Mouse (Mus musculus) liver, embryonic 15.5 days (tissue): ENCODE data around the gene Dclre1a. TPM values are rescaled to one million over a fixed set of nuclear protein-coding genes. Genes with fewer than 3 reads are reported as not detected.

ENCODE experiments used
- ATAC-seq: fragments of 200-750 bp; cut with Nextera tagmentation; 2 replicates; pipeline ENCODE4 v1.8.0; 2017; ENCODE audit warnings: moderate number of reproducible peaks, mild to moderate bottlenecking, moderate library complexity; ENCODE audit not compliant: insufficient read depth
- H3K27ac ChIP-seq: fragments of 300-500 bp; sonication (generic); replicated peaks from 2 replicates; pipeline ENCODE4 v1.5.1; 2015; ENCODE audit warnings: mild to moderate bottlenecking, inconsistent platforms
- H3K27me3 ChIP-seq: fragments of 300-500 bp; sonication (generic); 2 replicates; pipeline ENCODE4 v1.6.1; 2015; ENCODE audit warnings: mild to moderate bottlenecking, inconsistent platforms
- H3K36me3 ChIP-seq: fragments of 300-500 bp; sonication (generic); replicated peaks from 2 replicates; pipeline ENCODE4 v1.6.1; 2015; ENCODE audit warnings: moderate library complexity, mild to moderate bottlenecking, inconsistent platforms
- H3K4me1 ChIP-seq: fragments of 300-500 bp; sonication (generic); replicated peaks from 2 replicates; pipeline ENCODE4 v1.6.1; 2015; ENCODE audit warnings: inconsistent platforms
- H3K4me2 ChIP-seq: fragments of 300-500 bp; sonication (generic); 2 replicates; pipeline ENCODE4 v1.6.1; 2015; ENCODE audit warnings: moderate library complexity, mild to moderate bottlenecking, inconsistent platforms
- H3K4me3 ChIP-seq: fragments of 300-500 bp; sonication (generic); replicated peaks from 2 replicates; pipeline ENCODE4 v1.5.1; 2015; ENCODE audit warnings: mild to moderate bottlenecking, inconsistent platforms
- H3K9ac ChIP-seq: fragments of 300-500 bp; sonication (generic); 2 replicates; pipeline ENCODE4 v1.6.1; 2015; ENCODE audit warnings: moderate library complexity, mild to moderate bottlenecking, inconsistent platforms
- H3K9me3 ChIP-seq: fragments of 300-500 bp; sonication (generic); replicated peaks from 2 replicates; pipeline ENCODE4 v1.6.1; 2016; ENCODE audit warnings: inconsistent platforms
- WGBS: fragments of 180-500 bp; shearing (Covaris S2); methylation state at CpG from one replicate; pipeline ENCODE4 v1.1.7; 2015; ENCODE audit warnings: mixed read lengths; ENCODE audit not compliant: insufficient replicate concordance; 5-methylcytosine and 5-hydroxymethylcytosine counted together
- polyA plus RNA-seq: library from polyadenylated mRNA; unstranded; fragments of >200 nt; fragmentation: Nextera tagmentation; extraction: Ambion mirVana; gene quantifications from 2 replicates; pipeline ENCODE4 v1.2.1, GENCODE M21; 2015

Gene Dclre1a
- polyA plus RNA-seq, 1 experiment from 2014 or later, result 16.1 TPM

DNA sequence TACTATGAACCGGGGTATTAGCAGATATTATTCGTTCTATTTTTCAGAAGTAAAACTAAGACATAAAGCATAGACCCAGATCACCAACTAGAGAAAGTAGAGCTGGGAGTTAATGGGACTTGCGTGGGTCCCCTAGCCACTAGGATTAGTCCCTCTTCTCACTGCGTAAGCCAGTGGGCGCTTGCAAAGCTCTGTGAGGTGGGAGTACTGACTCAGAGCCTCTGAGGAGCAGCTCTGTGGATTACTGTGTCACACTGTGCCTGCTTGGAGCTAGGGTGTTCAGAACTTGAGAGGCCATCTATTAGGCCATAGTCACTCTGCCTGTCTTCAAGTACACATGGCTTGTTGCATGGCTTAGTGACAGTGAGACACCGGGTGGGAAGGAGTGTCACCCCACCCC lies 25.2 kb upstream of the Dclre1a start:
- H3K27me3 ChIP-seq, result no peaks in the 10 kb centered on the region
- ATAC-seq, result no peak
- H3K4me1 ChIP-seq, result peaks cover 3% of the 10 kb centered on the region; the same call in 1 of the 2 replicates
- H3K9me3 ChIP-seq, result no peaks in the 10 kb centered on the region
- peaks cover 47% of the 10 kb centered on the region for H3K36me3 ChIP-seq
- no peak overlapping the region for H3K4me3 ChIP-seq
- H3K27ac ChIP-seq, result no peak overlapping the region
- WGBS, result 89% methylated on average over 6 of the region's 6 CpGs
- H3K9ac ChIP-seq, result no peak overlapping the region
- H3K4me2 ChIP-seq, result no peak overlapping the region

DNA sequence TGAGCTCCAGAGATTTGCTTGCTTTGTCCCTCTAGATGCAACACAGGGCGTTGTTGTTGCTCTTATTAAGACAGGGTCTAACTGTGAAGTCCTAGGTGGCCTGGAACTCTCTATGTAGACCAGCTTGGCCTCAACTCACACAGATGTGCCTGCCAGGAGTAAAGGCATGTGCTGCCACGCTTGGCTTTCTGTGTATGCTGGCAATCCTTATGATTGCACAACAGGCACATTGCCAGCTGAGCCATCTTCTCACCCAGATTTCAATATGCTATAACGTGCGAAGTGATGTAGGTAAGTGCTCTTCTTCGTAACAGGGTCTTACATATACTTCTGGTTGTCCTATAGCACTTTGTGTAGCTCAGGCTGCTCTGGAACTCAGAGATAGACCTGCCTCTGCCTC lies 23.9 kb upstream of the Dclre1a start:
- H3K4me3 ChIP-seq, result no peak overlapping the region
- WGBS, result 86% methylated on average over 5 of the region's 5 CpGs

DNA sequence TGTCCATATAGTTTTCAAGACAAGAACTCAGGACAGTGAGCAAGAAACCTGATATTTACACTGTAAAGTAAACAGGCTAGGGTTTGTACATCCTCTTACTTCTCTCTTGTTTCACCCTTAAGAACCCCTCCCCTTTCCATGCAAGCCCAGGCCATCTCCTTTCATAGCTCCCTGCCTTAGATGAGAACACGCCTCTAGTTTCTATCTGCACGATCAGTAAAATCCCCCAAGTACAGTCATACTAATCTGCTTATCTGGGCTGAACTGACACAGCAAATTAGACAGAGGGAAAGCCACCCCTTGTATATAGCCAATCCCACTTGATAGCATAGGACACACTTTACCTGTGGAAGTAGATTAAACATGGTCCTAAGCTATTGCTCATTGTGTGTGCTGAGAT lies 23.2 kb upstream of the Dclre1a start:
- Histone ChIP-seq H3K4me2 (no peak overlapping the region), H3K27ac (no peak overlapping the region), H3K27me3 (no peaks in the 10 kb centered on the region), H3K4me3 (no peak overlapping the region), H3K9me3 (no peaks in the 10 kb centered on the region), H3K4me1 (peaks cover 14% of the 10 kb centered on the region), H3K9ac (no peak overlapping the region), H3K36me3 (peaks cover 42% of the 10 kb centered on the region)
- no peak for ATAC-seq
- whole genome bisulfite sequencing, result 38% methylated on average over 2 of the region's 2 CpGs

More for the DNA sequence above, 23.9 kb upstream of the Dclre1a start:
- Histone ChIP-seq H3K27me3 (no peaks in the 10 kb centered on the region), H3K27ac (no peak overlapping the region), H3K36me3 (peaks cover 42% of the 10 kb centered on the region), H3K9me3 (no peaks in the 10 kb centered on the region), H3K9ac (no peak overlapping the region), H3K4me1 (peaks cover 8% of the 10 kb centered on the region), H3K4me2 (no peak overlapping the region)
- no peak for ATAC-seq

DNA sequence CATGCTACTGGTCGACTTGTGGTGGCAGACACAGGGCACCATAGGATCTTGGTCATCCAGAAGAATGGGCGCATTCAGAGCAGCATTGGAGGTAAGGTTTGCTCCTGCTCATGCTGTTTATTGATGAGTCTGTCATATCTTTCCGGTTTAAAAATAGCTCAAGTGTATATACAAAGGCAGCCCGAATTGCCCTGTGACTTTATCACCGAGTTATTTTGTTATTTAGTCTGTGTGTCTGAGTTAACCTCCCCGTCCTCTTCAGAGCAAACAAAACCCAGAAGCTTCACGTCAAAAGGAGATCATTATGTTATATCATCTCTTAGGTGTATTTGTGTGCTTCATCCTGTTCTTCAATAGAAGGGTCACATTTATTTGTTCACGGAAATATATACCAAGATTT lies 22.8 kb upstream of the Dclre1a start:
- no peak overlapping the region for H3K27ac ChIP-seq
- no peak overlapping the region for H3K4me3 ChIP-seq
- H3K9ac ChIP-seq, result no peak overlapping the region
- peaks cover 18% of the 10 kb centered on the region for H3K4me1 ChIP-seq
- H3K36me3 ChIP-seq, result peaks cover 37% of the 10 kb centered on the region
- H3K9me3 ChIP-seq, result no peaks in the 10 kb centered on the region
- ATAC-seq, result no peak
- 71% methylated on average over 8 of the region's 8 CpGs for WGBS
- H3K4me2 ChIP-seq, result no peak overlapping the region
- H3K27me3 ChIP-seq, result no peaks in the 10 kb centered on the region

DNA sequence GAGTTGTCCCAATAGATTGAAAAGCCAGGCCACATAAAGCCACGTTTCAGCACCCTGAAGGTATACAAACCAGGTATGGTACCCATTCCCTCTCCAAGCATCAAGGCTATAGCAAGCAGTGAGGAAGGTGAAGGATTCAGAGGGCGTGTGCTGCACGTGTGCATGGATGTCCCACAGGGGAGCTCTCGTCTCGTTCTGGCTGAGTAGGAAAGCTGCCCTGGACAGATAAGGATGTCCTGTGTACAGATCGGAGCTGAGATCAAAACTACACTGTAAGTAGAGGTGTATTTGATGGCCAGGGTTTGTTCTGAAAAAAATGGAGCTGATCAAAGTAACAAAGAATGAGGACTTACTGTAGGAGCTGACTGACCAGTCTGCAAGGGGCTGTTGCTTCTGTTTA lies 18.9 kb upstream of the Dclre1a start:
- WGBS, result 35% methylated on average over 6 of the region's 6 CpGs
- Histone ChIP-seq H3K27me3 (no peaks in the 10 kb centered on the region), H3K9ac (no peak overlapping the region), H3K9me3 (no peaks in the 10 kb centered on the region), H3K4me2 (no peak overlapping the region), H3K36me3 (peaks cover 25% of the 10 kb centered on the region), H3K4me3 (no peak overlapping the region), H3K4me1 (peaks cover 34% of the 10 kb centered on the region), H3K27ac (no peak overlapping the region)
- peak; percentile 52 for ATAC-seq

DNA sequence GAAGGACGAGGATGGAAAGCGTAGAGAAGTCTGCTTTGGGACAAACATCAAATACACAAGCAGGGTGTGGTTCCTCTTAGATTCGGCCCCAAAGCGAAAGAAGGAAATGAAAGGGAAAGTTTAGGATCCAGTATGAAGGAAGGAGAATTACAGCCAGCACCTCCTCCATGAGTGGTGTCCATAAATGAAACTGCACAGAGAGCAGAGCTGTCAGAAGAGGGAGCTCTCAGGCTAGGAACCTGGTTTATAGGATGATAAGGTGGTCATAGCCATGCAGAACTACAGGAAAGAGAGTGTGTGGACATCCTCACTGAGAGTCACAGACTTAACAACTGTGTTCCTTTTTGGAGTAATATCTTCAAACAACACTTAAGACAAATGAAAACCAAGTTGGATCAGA lies 18.0 kb upstream of the Dclre1a start:
- H3K4me1 ChIP-seq, result peaks cover 43% of the 10 kb centered on the region
- peaks cover 18% of the 10 kb centered on the region for H3K36me3 ChIP-seq
- no peak overlapping the region for H3K9ac ChIP-seq
- no peak overlapping the region for H3K27ac ChIP-seq
- 66% methylated on average over 4 of the region's 4 CpGs for WGBS
- no peak overlapping the region for H3K4me2 ChIP-seq
- H3K4me3 ChIP-seq, result no peak overlapping the region
- H3K9me3 ChIP-seq, result no peaks in the 10 kb centered on the region
- no peak for ATAC-seq
- H3K27me3 ChIP-seq, result no peaks in the 10 kb centered on the region

DNA sequence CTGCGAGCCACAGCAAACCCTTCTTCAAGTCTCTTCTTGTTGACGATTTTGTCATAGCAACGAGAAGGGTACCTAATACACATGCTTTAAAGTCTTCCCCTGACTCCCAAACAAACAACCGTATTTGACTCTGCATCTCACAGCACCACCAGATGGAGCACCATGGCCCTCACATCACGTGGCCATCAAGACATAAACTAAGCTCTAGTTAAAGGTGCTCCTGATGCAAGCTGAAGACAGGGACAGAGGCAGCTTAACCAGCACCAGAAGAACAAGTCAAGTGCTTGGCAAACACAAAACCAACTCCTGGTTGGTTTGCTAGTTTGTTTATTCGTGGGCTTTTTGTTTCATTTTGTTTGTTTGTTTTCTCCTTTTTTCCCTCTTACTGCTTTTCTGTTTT lies 17.3 kb upstream of the Dclre1a start:
- no peak overlapping the region for H3K9ac ChIP-seq
- H3K9me3 ChIP-seq, result no peaks in the 10 kb centered on the region
- WGBS, result 70% methylated on average over 6 of the region's 6 CpGs
- no peak overlapping the region for H3K27ac ChIP-seq
- H3K36me3 ChIP-seq, result peaks cover 12% of the 10 kb centered on the region
- H3K4me1 ChIP-seq, result peaks cover 40% of the 10 kb centered on the region
- H3K4me2 ChIP-seq, result no peak overlapping the region
- no peak for ATAC-seq
- no peaks in the 10 kb centered on the region for H3K27me3 ChIP-seq
- no peak overlapping the region for H3K4me3 ChIP-seq

DNA sequence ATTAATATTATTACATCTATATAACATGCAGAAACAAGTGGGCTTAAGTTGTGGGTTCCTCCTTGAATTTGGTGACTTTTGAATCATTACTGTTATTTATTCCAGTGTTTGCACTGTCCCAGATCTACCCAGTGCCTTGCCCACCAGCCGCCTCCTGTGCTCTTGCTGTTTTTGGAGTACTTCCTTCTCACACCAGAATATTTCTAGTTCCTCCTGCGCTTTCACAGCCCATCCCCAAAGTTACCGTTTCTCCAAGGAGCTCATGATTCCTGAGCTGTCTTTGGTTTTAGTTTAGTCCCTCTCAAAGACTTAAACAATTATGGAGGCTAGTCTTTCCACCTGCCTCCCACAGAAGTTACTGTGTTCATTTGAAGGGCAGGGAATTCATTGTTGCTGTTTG lies 15.4 kb upstream of the Dclre1a start:
- Histone ChIP-seq H3K36me3 (peaks cover 24% of the 10 kb centered on the region), H3K4me1 (peaks cover 42% of the 10 kb centered on the region), H3K9me3 (no peaks in the 10 kb centered on the region), H3K27ac (no peak overlapping the region), H3K9ac (no peak overlapping the region), H3K4me2 (no peak overlapping the region), H3K4me3 (no peak overlapping the region), H3K27me3 (no peaks in the 10 kb centered on the region)
- ATAC-seq, result no peak
- 65% methylated on average over 3 of the region's 3 CpGs for WGBS

DNA sequence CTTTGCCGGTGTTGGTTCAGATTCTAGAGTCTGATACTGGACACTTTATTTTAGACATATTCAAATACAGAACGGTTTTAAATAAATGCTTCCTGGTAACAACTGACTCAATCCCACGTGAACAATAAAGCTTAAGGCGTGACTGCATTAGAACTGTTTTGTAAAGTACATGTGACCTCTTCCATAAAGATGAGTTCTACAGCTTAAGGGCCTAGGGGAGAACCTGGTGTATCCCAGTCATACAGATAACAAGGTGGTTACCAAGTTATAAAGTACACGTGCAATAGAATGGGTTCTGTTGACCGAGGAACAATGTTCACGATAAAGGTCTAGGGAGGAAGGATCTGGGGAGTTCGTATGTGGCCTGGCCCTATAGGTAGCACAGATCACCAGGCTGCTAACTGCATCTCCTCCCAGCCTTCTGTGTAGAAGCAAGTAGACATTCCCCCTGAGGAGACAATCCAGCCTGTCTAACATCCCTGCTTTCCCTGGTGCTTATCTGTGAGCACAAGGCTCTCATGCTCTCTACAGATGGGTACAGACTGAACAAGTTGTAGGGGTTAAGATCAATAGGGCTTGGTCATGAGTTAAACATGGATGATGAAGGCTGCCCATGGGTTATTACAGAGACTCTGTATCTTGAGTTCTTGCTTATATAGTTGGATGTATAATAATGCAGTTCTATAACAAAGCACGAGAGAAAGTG lies 14.6 kb upstream of the Dclre1a start:
- H3K9ac ChIP-seq, result no peak overlapping the region
- H3K27me3 ChIP-seq, result no peaks in the 10 kb centered on the region
- 0 out of 2 replicates have a peak overlapping the region, but pooled peaks have one; percentile 8 for H3K27ac ChIP-seq
- H3K4me2 ChIP-seq, result no peak overlapping the region
- peaks cover 32% of the 10 kb centered on the region for H3K36me3 ChIP-seq
- peaks cover 46% of the 10 kb centered on the region for H3K4me1 ChIP-seq
- ATAC-seq, result peak; percentile 56; the same call in 1 of the 2 replicates
- WGBS, result 72% methylated on average over 9 of the region's 9 CpGs
- no peaks in the 10 kb centered on the region for H3K9me3 ChIP-seq
- no peak overlapping the region for H3K4me3 ChIP-seq

DNA sequence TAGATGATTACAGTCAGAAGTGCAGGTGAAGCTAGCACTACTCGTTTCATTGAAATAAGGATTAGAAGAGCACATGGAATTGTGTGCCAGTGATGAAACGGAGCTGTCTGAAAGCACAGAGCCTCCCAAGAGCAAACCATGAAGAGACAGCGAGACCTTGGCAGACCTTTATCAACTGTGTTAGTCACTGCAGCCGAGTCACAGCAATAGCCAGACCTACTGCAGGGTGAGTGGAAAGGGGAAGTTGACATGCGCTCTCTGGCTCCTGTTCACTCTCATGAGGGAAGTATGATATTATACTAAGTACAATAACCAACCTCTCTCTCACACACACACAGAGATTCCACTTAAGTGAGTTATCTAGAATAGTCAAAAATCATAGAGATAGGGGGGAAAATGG lies 8.0 kb upstream of the Dclre1a start:
- H3K4me2 ChIP-seq, result no peak overlapping the region
- H3K36me3 ChIP-seq, result peaks cover 63% of the 10 kb centered on the region
- WGBS, result 39% methylated on average over 5 of the region's 5 CpGs
- ATAC-seq, result no peak
- no peaks in the 10 kb centered on the region for H3K9me3 ChIP-seq
- H3K9ac ChIP-seq, result no peak overlapping the region
- H3K4me1 ChIP-seq, result peaks cover 9% of the 10 kb centered on the region
- H3K27me3 ChIP-seq, result no peaks in the 10 kb centered on the region
- no peak overlapping the region for H3K4me3 ChIP-seq
- H3K27ac ChIP-seq, result no peak overlapping the region

DNA sequence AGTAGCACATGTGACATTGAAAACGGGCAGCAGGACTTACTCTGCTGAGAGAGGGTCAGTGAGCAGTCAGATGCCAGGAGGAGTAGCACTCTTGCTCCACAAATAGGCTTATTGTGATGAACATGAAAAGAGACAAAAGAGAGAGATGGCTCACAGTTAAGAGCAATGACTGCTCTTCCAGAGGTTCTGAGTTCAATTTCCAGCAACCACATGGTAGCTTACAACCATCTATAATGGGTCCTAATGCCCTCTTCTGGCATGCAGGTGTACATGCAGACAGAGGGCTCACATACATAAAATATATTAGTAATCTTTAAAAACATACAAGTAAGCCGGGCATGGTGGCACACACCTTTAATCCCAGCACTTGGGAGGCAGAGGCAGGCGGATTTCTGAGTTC lies 5.2 kb upstream of the Dclre1a start:
- Histone ChIP-seq H3K9me3 (no peaks in the 10 kb centered on the region), H3K36me3 (peaks cover 47% of the 10 kb centered on the region), H3K27ac (no peak overlapping the region), H3K27me3 (no peaks in the 10 kb centered on the region), H3K4me1 (peaks cover 20% of the 10 kb centered on the region), H3K4me2 (no peak overlapping the region), H3K9ac (no peak overlapping the region), H3K4me3 (no peak overlapping the region)
- no peak for ATAC-seq
- WGBS, result 82% methylated on average over 3 of the region's 3 CpGs
